Mouse (Mus musculus): ENCODE measurements at regions not wholly inside any gene's neighbourhood (a gene's known extent, or its start where the extent isn't known, plus 50 kb on each side); places are given as distances from the start of the nearest gene placed in this dataset.

DNA sequence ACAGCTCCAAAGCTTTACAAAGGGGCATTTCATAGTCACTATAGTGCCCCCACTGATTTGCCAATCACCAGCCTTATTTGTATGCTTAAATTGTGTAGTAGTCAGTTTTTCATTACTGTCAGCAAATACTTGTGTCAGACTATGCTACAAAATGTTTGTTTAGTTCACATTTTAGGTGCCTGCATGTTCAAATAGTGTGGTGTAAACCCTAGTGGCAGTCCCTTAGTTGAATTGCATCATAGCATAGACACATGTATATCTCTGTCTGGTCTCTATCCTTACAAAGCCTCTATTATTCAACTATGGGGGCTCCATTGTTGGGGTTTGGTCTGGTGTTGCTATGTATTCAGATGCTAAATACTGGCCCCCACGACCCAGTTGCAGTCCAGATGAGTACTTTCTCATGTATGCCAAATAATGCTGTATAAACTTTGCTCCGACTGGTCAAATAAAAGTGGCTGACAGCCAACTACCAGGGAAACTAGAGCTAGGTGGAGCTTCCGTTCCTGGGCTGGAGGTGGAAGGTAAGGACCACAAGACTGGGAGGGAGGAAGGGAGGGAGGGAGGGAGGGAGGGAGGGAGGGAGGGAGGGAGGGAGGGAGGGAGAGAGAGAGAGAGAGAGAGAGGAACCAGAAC, 109.0 kb upstream of the C1qtnf3 start:
- TF ChIP-seq CTCF (IDR thresholded peaks at IDR 0.05; ENCODE audit: control insufficient read depth, insufficient read depth, insufficient read length) (no peak), MYOD1 (IDR thresholded peaks at IDR 0.05; ENCODE audit: control insufficient read depth, insufficient read length, low read depth) (no peak)

Measured in C2C12 (cell line).